Mouse (Mus musculus): Measurements from ENCODE around the gene Rcl1.

DNA sequence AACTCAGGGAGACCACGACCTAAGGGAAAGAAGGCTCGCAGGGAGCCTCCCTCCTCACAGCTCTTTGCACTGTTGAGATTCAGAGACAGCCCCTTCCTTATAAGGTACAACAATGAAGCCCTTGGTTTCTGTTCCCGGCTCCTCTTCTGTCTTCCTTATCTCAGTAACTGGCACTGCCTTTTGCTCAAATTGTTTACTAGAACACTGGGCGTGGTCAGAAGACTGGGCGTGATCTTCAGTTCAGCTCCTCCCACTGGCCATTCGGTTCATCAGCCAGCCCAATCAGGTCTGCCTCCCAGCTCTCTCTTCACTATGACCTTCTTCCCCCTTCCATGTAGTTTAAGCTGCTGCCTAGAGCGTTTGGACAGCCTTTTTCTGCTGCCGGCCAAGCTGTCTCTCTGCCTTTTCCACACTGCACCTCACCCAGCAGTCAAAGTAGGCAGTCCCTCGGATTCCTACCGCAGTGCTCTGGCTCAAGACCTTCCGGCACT is 34.1 kb upstream of the Rcl1 start:
- TF ChIP-seq CTCF (IDR thresholded peaks at IDR 0.05; ENCODE audit: low read depth, low read length) (no peak), POLR2A (IDR thresholded peaks at IDR 0.05; ENCODE audit: insufficient read depth, low read length) (peak; percentile 9)

Data from ES-Bruce4 (cell line).